Mouse (Mus musculus) embryonic fibroblast, embryonic 13.5 days (primary cell): ENCODE results near the gene Specc1l. TPM values are rescaled to one million over a fixed set of nuclear protein-coding genes. Genes with fewer than 3 reads are reported as not detected.

Experiments used
- H3K27ac ChIP-seq: 2 replicates; pipeline ENCODE4 v1.5.1; 2012; ENCODE audit warnings: low read length, control low read depth, inconsistent platforms; ENCODE audit not compliant: insufficient read depth
- H3K4me1 ChIP-seq: 2 replicates; pipeline ENCODE4 v1.6.1; 2011; ENCODE audit warnings: low read length; ENCODE audit not compliant: control insufficient read depth, insufficient read depth
- H3K4me3 ChIP-seq: 2 replicates; pipeline ENCODE4 v1.5.1; 2011; ENCODE audit warnings: mild to moderate bottlenecking, control low read depth, low read length; ENCODE audit not compliant: insufficient read depth
- CTCF ChIP-seq: IDR thresholded peaks from 2 replicates; pipeline ENCODE4 v1.5.1; 2011; ENCODE audit warnings: mild to moderate bottlenecking, control low read depth, low read length, moderate library complexity, borderline replicate concordance; ENCODE audit not compliant: insufficient read depth
- POLR2A ChIP-seq: IDR thresholded peaks from 2 replicates; pipeline ENCODE4 v1.6.1; 2011; ENCODE audit warnings: low read depth, mild to moderate bottlenecking, control low read depth, low read length, moderate library complexity
- polyA plus RNA-seq: library from polyadenylated mRNA; stranded (reverse); fragments of >200 nt; gene quantifications from 2 replicates; pipeline ENCODE4 v1.2.4, GENCODE M21; 2011; ENCODE audit warnings: low read depth; ENCODE audit not compliant: missing spikeins, insufficient read length

Gene Specc1l
- polyA plus RNA-seq, 1 experiment: 39.0 TPM

DNA sequence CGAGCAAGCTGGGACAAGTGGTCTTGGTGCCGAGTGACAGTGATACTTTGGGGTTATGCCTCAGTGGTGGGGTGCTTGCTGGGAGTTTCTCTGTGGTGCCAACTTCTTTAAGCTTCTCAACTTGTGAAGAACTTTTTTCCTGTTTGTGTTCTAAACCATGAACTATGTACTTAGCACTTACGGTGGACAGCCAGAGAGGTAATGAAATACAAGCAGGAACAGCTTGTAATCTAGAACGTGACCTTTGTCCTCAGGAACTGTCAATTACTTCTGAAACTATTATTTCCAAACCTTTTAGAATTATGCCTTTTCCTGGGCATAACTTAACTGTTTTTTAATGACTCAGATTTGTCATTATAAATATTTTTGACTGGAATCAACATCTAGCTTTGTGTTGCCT, 82.5 kb downstream of the Specc1l start:
- Histone ChIP-seq H3K27ac (no peak overlapping the region), H3K4me1 (peaks cover 16% of the 10 kb centered on the region), H3K4me3 (no peak overlapping the region)
- TF ChIP-seq CTCF (no peak), POLR2A (no peak)

DNA sequence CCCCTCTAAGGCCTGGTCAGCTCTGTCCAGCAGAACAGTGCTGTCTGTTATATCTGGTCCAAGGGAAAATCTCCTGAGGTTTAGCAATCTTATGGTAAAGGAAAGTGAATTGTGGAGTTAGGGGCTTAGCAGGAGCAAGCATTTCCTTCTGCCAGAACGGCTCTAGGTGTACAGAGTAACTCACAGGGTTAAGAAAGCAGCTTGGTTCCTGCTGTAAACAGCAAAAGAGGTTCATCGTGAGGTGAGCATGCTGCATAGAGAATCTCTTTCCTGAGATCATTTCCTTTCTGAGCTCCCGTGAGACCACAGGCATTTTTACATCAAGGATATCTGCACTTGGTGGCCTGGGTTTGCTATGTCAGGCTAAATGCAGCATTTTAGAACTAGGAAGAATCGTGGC, 83.1 kb downstream of the Specc1l start:
- Histone ChIP-seq H3K4me1 (peaks cover 20% of the 10 kb centered on the region), H3K27ac (no peak overlapping the region), H3K4me3 (no peak overlapping the region)
- TF ChIP-seq POLR2A (no peak), CTCF (no peak)

DNA sequence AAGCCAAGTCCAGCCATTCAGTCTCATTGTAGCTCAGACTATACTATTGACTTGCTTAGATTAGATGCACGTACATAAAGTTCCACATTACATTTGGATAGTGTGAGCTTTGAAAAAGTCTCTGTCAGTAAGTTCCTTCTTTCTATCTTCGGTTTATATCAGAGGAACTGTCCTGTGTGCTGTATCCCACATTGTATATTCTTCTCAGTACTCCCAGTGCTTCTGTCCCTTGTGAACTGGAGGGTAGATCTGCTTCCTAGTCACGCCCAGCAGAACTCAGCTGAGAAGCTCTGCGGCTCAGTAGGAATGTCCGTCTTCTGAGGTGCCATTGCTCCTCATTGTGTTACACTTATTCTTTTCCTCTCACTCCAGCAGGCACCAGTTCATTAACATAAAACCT, 86.7 kb downstream of the Specc1l start:
- Histone ChIP-seq H3K27ac (no peak overlapping the region), H3K4me3 (no peak overlapping the region), H3K4me1 (peaks cover 20% of the 10 kb centered on the region)
- TF ChIP-seq POLR2A: no peak
- no peak for TF ChIP-seq CTCF

DNA sequence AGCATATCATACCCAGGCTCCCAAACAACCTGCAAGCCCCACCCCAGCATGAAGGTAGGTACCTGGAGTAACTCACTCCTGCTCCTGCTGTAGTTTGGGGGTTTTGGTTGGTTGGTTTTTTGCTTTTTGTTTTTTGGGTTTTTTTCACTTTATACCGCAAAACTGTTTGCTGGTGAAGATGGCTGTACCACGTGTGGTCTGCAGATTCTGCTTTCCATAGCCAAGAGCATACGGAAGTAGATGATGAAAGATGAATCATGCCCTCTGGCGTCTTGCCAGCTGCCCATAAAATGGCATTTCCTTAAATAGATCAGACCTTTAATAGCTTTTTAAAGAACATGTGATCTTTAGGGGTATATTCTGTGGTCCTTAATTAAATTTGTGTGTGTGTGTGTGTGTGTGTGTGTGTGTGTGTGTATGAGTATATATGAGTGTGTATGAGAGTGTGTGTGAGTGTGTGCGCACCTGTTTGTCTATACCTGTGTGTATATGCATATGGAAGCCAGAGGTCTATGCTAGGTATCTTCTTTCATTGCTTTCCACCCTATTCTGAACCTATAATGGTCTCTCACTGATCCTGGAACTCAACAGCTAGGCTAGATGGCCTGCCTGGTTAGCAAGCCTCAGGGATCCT, 88.0 kb downstream of the Specc1l start:
- Histone ChIP-seq H3K4me3 (no peak overlapping the region), H3K27ac (peak overlapping the region; percentile 69), H3K4me1 (peaks cover 17% of the 10 kb centered on the region)
- TF ChIP-seq CTCF (no peak), POLR2A (no peak)

DNA sequence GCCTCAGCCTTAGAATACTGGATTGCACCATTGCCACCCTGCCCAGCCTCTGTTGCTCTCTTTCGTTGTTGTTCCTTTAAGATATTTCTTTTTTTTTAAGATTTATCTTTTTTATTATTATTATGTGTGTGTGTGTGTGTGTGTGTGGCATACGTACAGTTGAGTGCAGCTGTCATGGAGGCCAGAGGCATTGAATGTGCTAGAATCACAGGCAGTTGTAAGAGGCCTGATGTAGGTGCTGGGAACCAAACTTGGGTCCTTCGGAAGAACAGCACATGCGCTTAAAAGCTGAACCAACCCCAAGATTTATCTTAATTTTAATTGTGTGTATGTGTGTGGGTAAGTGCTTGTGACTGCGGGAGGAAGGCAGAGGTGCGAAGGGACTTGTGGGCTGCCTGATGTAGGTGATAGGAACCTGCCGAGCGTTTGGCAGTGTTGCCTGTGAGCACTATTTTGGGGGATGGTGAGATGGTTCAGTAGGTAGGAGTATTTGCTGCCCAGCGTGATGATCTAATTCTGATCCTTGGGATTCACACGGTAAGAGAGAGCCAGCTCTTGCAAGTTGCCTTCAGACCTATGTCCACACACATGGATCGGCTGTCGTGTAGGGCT, 89.4 kb downstream of the Specc1l start:
- no peak overlapping the region for H3K27ac ChIP-seq
- no peak overlapping the region for H3K4me3 ChIP-seq
- TF ChIP-seq POLR2A (no peak), CTCF (no peak)
- peaks cover 13% of the 10 kb centered on the region for H3K4me1 ChIP-seq

DNA sequence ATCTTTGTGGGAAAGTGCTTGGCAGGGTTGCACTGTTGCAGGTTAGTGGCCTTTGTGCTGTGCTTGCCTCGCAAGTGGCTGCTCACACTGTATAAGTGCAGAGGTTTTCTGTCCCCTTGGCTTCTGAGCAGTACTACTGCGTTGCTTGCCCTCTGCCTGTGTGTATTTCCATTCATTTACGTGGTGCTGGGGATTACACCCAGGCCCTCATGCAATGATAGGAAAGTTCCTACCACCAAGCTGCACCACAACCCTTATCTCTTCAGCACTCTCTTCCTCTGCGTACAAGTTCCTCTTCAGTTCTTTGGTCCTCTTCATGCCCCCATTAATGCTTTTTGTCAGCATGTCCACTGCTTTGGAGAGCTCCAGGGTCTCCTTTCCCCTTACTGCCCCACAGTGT, 90.1 kb downstream of the Specc1l start:
- H3K4me1 ChIP-seq: peaks cover 13% of the 10 kb centered on the region
- TF ChIP-seq CTCF (no peak), POLR2A (no peak)
- H3K4me3 ChIP-seq: no peak overlapping the region
- no peak overlapping the region for H3K27ac ChIP-seq

DNA sequence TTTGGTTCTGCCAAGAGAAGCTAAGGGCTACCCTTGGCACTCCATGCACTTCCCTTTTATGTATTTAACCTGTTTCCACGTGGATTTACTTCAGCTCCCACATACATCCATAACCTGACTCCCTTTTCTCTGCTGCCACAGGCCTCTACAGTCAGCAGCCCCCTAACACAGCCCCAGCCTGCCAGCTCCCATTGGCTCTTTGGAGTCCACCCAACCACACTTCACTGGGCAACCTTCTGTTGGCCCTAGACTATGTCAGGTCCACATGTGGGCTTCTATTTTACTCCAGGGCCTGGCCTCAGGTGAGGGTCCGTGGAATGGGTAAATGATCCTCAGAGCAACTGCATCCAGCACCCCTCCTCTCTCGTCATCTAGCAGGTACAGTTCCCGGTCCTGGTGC, 90.7 kb downstream of the Specc1l start:
- no peak overlapping the region for H3K27ac ChIP-seq
- peaks cover 13% of the 10 kb centered on the region for H3K4me1 ChIP-seq
- TF ChIP-seq CTCF: no peak
- no peak for TF ChIP-seq POLR2A
- H3K4me3 ChIP-seq: no peak overlapping the region

DNA sequence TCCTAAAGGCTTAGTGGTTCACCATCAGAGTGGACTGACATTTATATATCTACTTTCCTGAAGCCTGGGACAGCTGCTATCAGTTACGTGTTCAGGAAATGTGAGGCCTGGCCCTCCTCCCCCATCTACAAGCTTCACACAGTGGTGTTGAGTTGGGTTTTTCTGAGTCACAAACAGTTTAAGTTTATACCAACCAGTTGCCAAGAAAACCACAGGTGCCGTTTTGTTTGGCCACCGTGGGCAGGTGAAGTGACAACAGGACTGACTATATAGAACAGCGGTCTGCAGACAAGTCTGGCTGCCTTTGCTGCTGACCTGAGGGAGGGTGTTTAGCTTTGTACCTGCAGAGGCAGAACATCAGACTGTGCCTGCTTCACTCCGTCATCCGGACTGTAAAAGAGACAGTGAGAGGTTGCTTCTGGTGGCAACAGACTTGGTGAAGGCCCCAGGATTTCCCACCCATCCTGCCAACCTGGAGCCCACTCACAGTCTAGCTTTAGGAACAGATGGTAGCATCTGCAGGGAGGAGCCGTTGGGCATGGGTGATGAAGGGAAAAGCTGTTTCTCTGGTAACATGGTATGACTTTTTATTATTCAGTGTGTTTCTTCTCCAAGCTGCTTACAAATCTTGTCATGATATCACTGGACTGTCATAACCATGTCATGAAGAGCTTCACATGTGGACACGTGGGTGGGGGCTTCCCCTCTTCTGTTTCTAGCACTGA, 91.6 kb downstream of the Specc1l start:
- TF ChIP-seq CTCF (no peak), POLR2A (no peak)
- Histone ChIP-seq H3K4me1 (peaks cover 13% of the 10 kb centered on the region), H3K27ac (no peak overlapping the region), H3K4me3 (no peak overlapping the region)

DNA sequence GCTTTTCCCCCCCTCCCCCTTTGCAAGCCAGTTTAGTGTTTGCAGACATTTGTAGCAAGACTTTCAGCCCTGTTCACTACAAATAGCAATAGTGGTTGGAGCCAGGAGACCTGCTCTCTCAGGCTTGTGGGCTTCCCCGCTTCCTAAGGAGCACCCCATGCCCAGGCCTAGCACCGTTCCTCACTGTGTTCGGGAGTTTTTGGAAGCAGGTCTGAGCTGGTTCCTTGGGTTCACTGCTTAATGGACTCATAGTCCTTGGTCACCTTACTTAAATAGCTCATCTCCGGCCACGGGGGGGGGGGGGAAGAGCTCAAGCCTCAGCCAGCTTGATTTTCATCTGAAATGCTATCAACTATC, 92.2 kb downstream of the Specc1l start:
- Histone ChIP-seq H3K27ac (no peak overlapping the region), H3K4me1 (peaks cover 9% of the 10 kb centered on the region), H3K4me3 (no peak overlapping the region)
- TF ChIP-seq CTCF (no peak), POLR2A (no peak)

DNA sequence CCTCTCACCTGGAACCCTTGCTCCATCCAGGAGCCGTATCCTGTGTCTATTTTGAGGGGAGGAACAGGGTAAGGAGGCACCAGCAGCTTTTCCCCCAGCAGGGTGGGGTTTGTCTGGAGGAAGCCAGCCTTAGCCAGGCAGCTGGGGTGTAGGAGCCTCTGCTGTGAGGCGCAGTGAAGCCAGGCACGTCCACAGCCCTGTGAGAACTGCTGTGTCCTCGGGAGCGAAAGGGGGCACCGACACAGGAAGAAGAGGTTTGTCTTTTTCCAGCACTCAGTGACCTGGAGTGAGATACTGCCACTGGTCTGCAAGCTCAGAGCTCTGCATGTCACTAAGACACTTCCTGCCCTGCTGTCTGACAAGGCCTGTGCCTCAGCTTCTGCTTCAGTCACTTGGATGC, 92.5 kb downstream of the Specc1l start:
- Histone ChIP-seq H3K27ac (no peak overlapping the region), H3K4me1 (peaks cover 5% of the 10 kb centered on the region), H3K4me3 (no peak overlapping the region)
- TF ChIP-seq POLR2A (no peak), CTCF (no peak)
